Mouse (Mus musculus): Measurements from ENCODE around the gene Igfals. TPM values are rescaled to one million over a fixed set of nuclear protein-coding genes. Genes with fewer than 3 reads are reported as not detected.

The Igfals gene
- polyA plus RNA-seq, 2 experiments: 0.08 to 0.10 TPM

- H3K9me3 ChIP-seq (ENCODE audit: control insufficient read depth, low read length): no peaks in the 10 kb centered on the region
- H3K4me2 ChIP-seq (replicated peaks; ENCODE audit: low read depth, low read length, severe bottlenecking): peak overlapping the region; percentile 90
- peak overlapping the region; percentile 78 for H3K4me3 ChIP-seq (replicated peaks; ENCODE audit: low read length)
- H3K9ac ChIP-seq (ENCODE audit: low read depth, low read length, severe bottlenecking): peak overlapping the region; percentile 66
- DNase-seq (ENCODE audit: low spot score): no peak
- 23% methylated on average over 22 of the region's 22 CpGs for WGBS
- peaks cover 28% of the 10 kb centered on the region for H3K36me3 ChIP-seq (ENCODE audit: control insufficient read depth, insufficient read depth, low read length)
- peaks cover 15% of the 10 kb centered on the region for H3K4me1 ChIP-seq (ENCODE audit: control insufficient read depth, insufficient read depth, low read length)
- no peak for TF ChIP-seq POLR2A (IDR thresholded peaks at IDR 0.05; ENCODE audit: borderline replicate concordance, extremely low read depth, insufficient read depth, insufficient read length)
- no peak overlapping the region; the same call in 1 of the 2 replicates for H3K27ac ChIP-seq (replicated peaks; ENCODE audit: low read depth, low read length)
- H3K27me3 ChIP-seq (ENCODE audit: control insufficient read depth, insufficient read depth, low read length): no peaks in the 10 kb centered on the region
- ATAC-seq (ENCODE audit: low FRiP score, low read depth): no peak
Measured at GRCm38 (mm10) chr17:24885356-24886133, 19.7 kb downstream of the Igfals start.

GRCm38 (mm10) chr17:24886134-24886931, 20.5 kb downstream of the Igfals start, which contains the start of the genes Nubp2 and Spsb3:
TSS of gene Nubp2 (minus strand) at chr17:24886349.
TSS of gene Spsb3 (plus strand) at chr17:24886643.
- Histone ChIP-seq H3K9ac (ENCODE audit: low read depth, low read length, severe bottlenecking) (peak within 1 kb of the TSS; percentile 80), H3K36me3 (ENCODE audit: control insufficient read depth, insufficient read depth, low read length) (peaks cover 35% of the 10 kb centered on the region), H3K4me1 (ENCODE audit: control insufficient read depth, insufficient read depth, low read length) (peaks cover 15% of the 10 kb centered on the region), H3K9me3 (ENCODE audit: control insufficient read depth, low read length) (no peaks in the 10 kb centered on the region), H3K4me2 (replicated peaks; ENCODE audit: low read depth, low read length, severe bottlenecking) (peak within 1 kb of the TSS; percentile 90), H3K4me3 (replicated peaks; ENCODE audit: low read length) (peak within 1 kb of the TSS; percentile 86), H3K27ac (replicated peaks; ENCODE audit: low read depth, low read length) (no peak within 1 kb of the TSS; the same call in 1 of the 2 replicates), H3K27me3 (ENCODE audit: control insufficient read depth, insufficient read depth, low read length) (no peaks in the 10 kb centered on the region)
- DNase-seq (ENCODE audit: low spot score) (peak; percentile 100), ATAC-seq (ENCODE audit: low FRiP score, low read depth) (peak; percentile 96)
- TF ChIP-seq POLR2A (IDR thresholded peaks at IDR 0.05; ENCODE audit: borderline replicate concordance, extremely low read depth, insufficient read depth, insufficient read length): no peak
- under 1% methylated on average over 58 of the region's 69 CpGs for WGBS

GRCm38 (mm10) chr17:24886932-24887271, 21.1 kb downstream of the Igfals start:
- H3K27me3 ChIP-seq (ENCODE audit: control insufficient read depth, insufficient read depth, low read length): no peaks in the 10 kb centered on the region
- peak overlapping the region; percentile 66 for H3K4me2 ChIP-seq (replicated peaks; ENCODE audit: low read depth, low read length, severe bottlenecking)
- H3K4me3 ChIP-seq (replicated peaks; ENCODE audit: low read length): peak overlapping the region; percentile 86
- no peaks in the 10 kb centered on the region for H3K9me3 ChIP-seq (ENCODE audit: control insufficient read depth, low read length)
- DNase-seq (ENCODE audit: low spot score) (no peak), ATAC-seq (ENCODE audit: low FRiP score, low read depth) (no peak; the same call in 1 of the 2 replicates)
- no peak for TF ChIP-seq POLR2A (IDR thresholded peaks at IDR 0.05; ENCODE audit: borderline replicate concordance, extremely low read depth, insufficient read depth, insufficient read length)
- H3K27ac ChIP-seq (replicated peaks; ENCODE audit: low read depth, low read length): no peak overlapping the region
- peaks cover 15% of the 10 kb centered on the region for H3K4me1 ChIP-seq (ENCODE audit: control insufficient read depth, insufficient read depth, low read length)
- peaks cover 41% of the 10 kb centered on the region for H3K36me3 ChIP-seq (ENCODE audit: control insufficient read depth, insufficient read depth, low read length)
- H3K9ac ChIP-seq (ENCODE audit: low read depth, low read length, severe bottlenecking): peak overlapping the region; percentile 80
- 2% methylated on average over 18 of the region's 18 CpGs for WGBS

- Histone ChIP-seq H3K27me3 (ENCODE audit: control insufficient read depth, insufficient read depth, low read length) (no peaks in the 10 kb centered on the region), H3K4me2 (replicated peaks; ENCODE audit: low read depth, low read length, severe bottlenecking) (peak overlapping the region; percentile 66), H3K27ac (replicated peaks; ENCODE audit: low read depth, low read length) (no peak overlapping the region), H3K4me3 (replicated peaks; ENCODE audit: low read length) (peak overlapping the region; percentile 86), H3K9me3 (ENCODE audit: control insufficient read depth, low read length) (no peaks in the 10 kb centered on the region), H3K4me1 (ENCODE audit: control insufficient read depth, insufficient read depth, low read length) (peaks cover 15% of the 10 kb centered on the region), H3K9ac (ENCODE audit: low read depth, low read length, severe bottlenecking) (peak overlapping the region; percentile 80), H3K36me3 (ENCODE audit: control insufficient read depth, insufficient read depth, low read length) (peaks cover 46% of the 10 kb centered on the region)
- no peak for ATAC-seq (ENCODE audit: low FRiP score, low read depth)
- no peak for DNase-seq (ENCODE audit: low spot score)
- 62% methylated on average over 18 of the region's 18 CpGs for WGBS
- TF ChIP-seq POLR2A (IDR thresholded peaks at IDR 0.05; ENCODE audit: borderline replicate concordance, extremely low read depth, insufficient read depth, insufficient read length): no peak
Measured at GRCm38 (mm10) chr17:24887291-24888080, 21.7 kb downstream of the Igfals start.

- no peak for DNase-seq (ENCODE audit: low spot score)
- Histone ChIP-seq H3K36me3 (ENCODE audit: control insufficient read depth, insufficient read depth, low read length) (peaks cover 47% of the 10 kb centered on the region), H3K9ac (ENCODE audit: low read depth, low read length, severe bottlenecking) (no peak overlapping the region), H3K4me1 (ENCODE audit: control insufficient read depth, insufficient read depth, low read length) (peaks cover 18% of the 10 kb centered on the region), H3K4me3 (replicated peaks; ENCODE audit: low read length) (no peak overlapping the region), H3K4me2 (replicated peaks; ENCODE audit: low read depth, low read length, severe bottlenecking) (no peak overlapping the region), H3K9me3 (ENCODE audit: control insufficient read depth, low read length) (no peaks in the 10 kb centered on the region), H3K27ac (replicated peaks; ENCODE audit: low read depth, low read length) (no peak overlapping the region), H3K27me3 (ENCODE audit: control insufficient read depth, insufficient read depth, low read length) (no peaks in the 10 kb centered on the region)
- ATAC-seq (ENCODE audit: low FRiP score, low read depth): no peak
- TF ChIP-seq POLR2A (IDR thresholded peaks at IDR 0.05; ENCODE audit: borderline replicate concordance, extremely low read depth, insufficient read depth, insufficient read length): no peak
- 83% methylated on average over 3 of the region's 3 CpGs for WGBS
Measured at GRCm38 (mm10) chr17:24888862-24889261, 23.1 kb downstream of the Igfals start.
